Mouse (Mus musculus) MEL (cell line): ENCODE measurements around the gene Rhof. TPM values are rescaled to one million over a fixed set of nuclear protein-coding genes. Genes with fewer than 3 reads are reported as not detected.

Experiments used
- DNase-seq: peaks from one replicate; pipeline ENCODE4 v3.0.0; 2011; ENCODE audit warnings: low read depth, low spot score
- H3K27ac ChIP-seq: 2 replicates; pipeline ENCODE4 v1.5.1; 2012; ENCODE audit warnings: low read depth, mild to moderate bottlenecking, control low read depth, low read length, moderate library complexity; ENCODE audit not compliant: control insufficient read depth
- H3K27me3 ChIP-seq, 2 experiments: fragments of 150-350 bp in 1 of 2; sonication (generic) in 1 of 2; 2 replicates each; pipeline ENCODE4 v1.6.1; 2012; ENCODE audit warnings: low read length in 2 of 2, mild to moderate bottlenecking in 2 of 2, improper control_type of control experiment in 1 of 2, moderate library complexity in 1 of 2; ENCODE audit not compliant: insufficient read depth in 2 of 2, control insufficient read depth in 1 of 2
- H3K36me3 ChIP-seq, 2 experiments: 2 replicates each; pipeline ENCODE4 v1.6.1; 2012 to 2014; ENCODE audit warnings: low read length in 2 of 2, improper control_type of control experiment in 1 of 2, inconsistent platforms in 1 of 2, mild to moderate bottlenecking in 1 of 2; ENCODE audit not compliant: insufficient read depth in 2 of 2, control insufficient read depth in 1 of 2
- H3K4me1 ChIP-seq, 2 experiments: fragments of 150-350 bp in 1 of 2; sonication (generic) in 1 of 2; 2 replicates each; pipeline ENCODE4 v1.6.1; 2012; ENCODE audit warnings: low read length in 2 of 2, improper control_type of control experiment in 1 of 2, mild to moderate bottlenecking in 1 of 2; ENCODE audit not compliant: insufficient read depth in 2 of 2, control insufficient read depth in 1 of 2
- H3K4me3 ChIP-seq, 2 experiments: fragments of 150-350 bp in 1 of 2; sonication (generic) in 1 of 2; 2 replicates each; pipeline ENCODE4 v1.5.1; 2012; ENCODE audit warnings: low read depth in 2 of 2, low read length in 2 of 2, mild to moderate bottlenecking in 2 of 2, moderate library complexity in 2 of 2, control low read depth in 1 of 2, improper control_type of control experiment in 1 of 2; ENCODE audit not compliant: control insufficient read depth in 1 of 2, insufficient read depth in 1 of 2
- H3K79me2 ChIP-seq: 2 replicates; pipeline ENCODE4 v1.6.1; 2012; ENCODE audit warnings: mild to moderate bottlenecking, low read length, moderate library complexity; ENCODE audit not compliant: control insufficient read depth, poor library complexity, insufficient read depth
- H3K9ac ChIP-seq: 2 replicates; pipeline ENCODE4 v1.6.1; 2012; ENCODE audit warnings: low read depth, mild to moderate bottlenecking, control low read depth, low read length, moderate library complexity; ENCODE audit not compliant: control insufficient read depth, poor library complexity, severe bottlenecking
- H3K9me3 ChIP-seq: fragments of 150-350 bp; sonication (generic); replicated peaks from 2 replicates; pipeline ENCODE4 v1.6.1; 2012; ENCODE audit warnings: mild to moderate bottlenecking, low read length, improper control_type of control experiment, moderate library complexity; ENCODE audit not compliant: insufficient read depth
- CHD1 ChIP-seq: IDR thresholded peaks from 2 replicates; pipeline ENCODE4 v1.6.1; 2012; ENCODE audit warnings: low read depth, mild to moderate bottlenecking, inconsistent platforms, low read length, improper control_type of control experiment
- CTCF ChIP-seq, 3 experiments: IDR thresholded peaks in 2 of 3; conservative IDR thresholded peaks in 1 of 3; 2 replicates each; pipeline ENCODE4 v1.5.1; 2011 to 2012; ENCODE audit warnings: low read length in 3 of 3, low read depth in 2 of 3, mild to moderate bottlenecking in 2 of 3, improper control_type of control experiment in 1 of 3, inconsistent platforms in 1 of 3, mixed read lengths in 1 of 3, moderate library complexity in 1 of 3; ENCODE audit not compliant: control insufficient read depth in 1 of 3, insufficient read depth in 1 of 3, poor library complexity in 1 of 3, severe bottlenecking in 1 of 3
- ELF1 ChIP-seq: IDR thresholded peaks from 2 replicates; pipeline ENCODE4 v1.6.1; 2014; ENCODE audit warnings: low read depth, mild to moderate bottlenecking, inconsistent platforms, low read length, improper control_type of control experiment, moderate library complexity
- ETS1 ChIP-seq: IDR thresholded peaks from 2 replicates; pipeline ENCODE4 v1.6.1; 2012; ENCODE audit warnings: low read depth, mild to moderate bottlenecking, inconsistent platforms, low read length, improper control_type of control experiment, moderate library complexity
- GABPA ChIP-seq: IDR thresholded peaks from 2 replicates; pipeline ENCODE4 v1.6.1; 2012; ENCODE audit warnings: low read depth, mild to moderate bottlenecking, inconsistent platforms, low read length, improper control_type of control experiment, moderate library complexity
- GATA1 ChIP-seq: IDR thresholded peaks from 2 replicates; pipeline ENCODE4 v1.6.1; 2011; ENCODE audit warnings: low read depth, low read length, improper control_type of control experiment
- HCFC1 ChIP-seq: IDR thresholded peaks from 2 replicates; pipeline ENCODE4 v1.6.1; 2012; ENCODE audit warnings: low read depth, mild to moderate bottlenecking, inconsistent platforms, low read length, improper control_type of control experiment, moderate library complexity
- MAX ChIP-seq: IDR thresholded peaks from 2 replicates; pipeline ENCODE4 v1.6.1; 2011; ENCODE audit warnings: low read length, improper control_type of control experiment
- MAZ ChIP-seq: IDR thresholded peaks from 2 replicates; pipeline ENCODE4 v1.6.1; 2012; ENCODE audit warnings: low read depth, mild to moderate bottlenecking, inconsistent platforms, low read length, improper control_type of control experiment
- MEF2A ChIP-seq: IDR thresholded peaks from 2 replicates; pipeline ENCODE4 v1.6.1; 2014; ENCODE audit warnings: low read depth, mild to moderate bottlenecking, inconsistent platforms, low read length, improper control_type of control experiment; ENCODE audit not compliant: poor library complexity, insufficient replicate concordance, severe bottlenecking; ENCODE audit errors: extremely low read depth
- MXI1 ChIP-seq: IDR thresholded peaks from 2 replicates; pipeline ENCODE4 v1.6.1; 2011; ENCODE audit warnings: mild to moderate bottlenecking, low read depth, low read length, improper control_type of control experiment
- MYB ChIP-seq: IDR thresholded peaks from 2 replicates; pipeline ENCODE4 v1.6.1; 2011; ENCODE audit warnings: mild to moderate bottlenecking, low read depth, low read length, improper control_type of control experiment
- NRF1 ChIP-seq: IDR thresholded peaks from 2 replicates; pipeline ENCODE4 v1.6.1; 2014; ENCODE audit warnings: low read depth, mild to moderate bottlenecking, inconsistent platforms, low read length, improper control_type of control experiment, moderate library complexity; ENCODE audit not compliant: poor library complexity, insufficient read depth, severe bottlenecking
- POLR2A ChIP-seq, 2 experiments: IDR thresholded peaks; 2 replicates each; pipeline ENCODE4 v1.6.1; 2011 to 2012; ENCODE audit warnings: low read length in 2 of 2, mild to moderate bottlenecking in 2 of 2, control low read depth in 1 of 2, improper control_type of control experiment in 1 of 2, low read depth in 1 of 2, moderate library complexity in 1 of 2; ENCODE audit not compliant: control insufficient read depth in 1 of 2, insufficient read depth in 1 of 2, poor library complexity in 1 of 2
- POLR2AphosphoS5 ChIP-seq: IDR thresholded peaks from 2 replicates; pipeline ENCODE4 v1.6.1; 2012; ENCODE audit warnings: low read depth, borderline replicate concordance, mild to moderate bottlenecking, inconsistent platforms, low read length, moderate library complexity, mixed read lengths
- RAD21 ChIP-seq: IDR thresholded peaks from 2 replicates; pipeline ENCODE4 v1.6.1; 2011; ENCODE audit warnings: mild to moderate bottlenecking, low read depth, low read length, improper control_type of control experiment
- RCOR1 ChIP-seq: IDR thresholded peaks from 2 replicates; pipeline ENCODE4 v1.6.1; 2012; ENCODE audit warnings: low read depth, mild to moderate bottlenecking, inconsistent platforms, low read length, improper control_type of control experiment
- SIN3A ChIP-seq: IDR thresholded peaks from 2 replicates; pipeline ENCODE4 v1.6.1; 2012; ENCODE audit warnings: low read length, improper control_type of control experiment, inconsistent platforms
- SMC3 ChIP-seq: IDR thresholded peaks from 2 replicates; pipeline ENCODE4 v1.6.1; 2011; ENCODE audit warnings: low read depth, low read length, improper control_type of control experiment
- TAL1 ChIP-seq: IDR thresholded peaks from 2 replicates; pipeline ENCODE4 v1.6.1; 2012; ENCODE audit warnings: mild to moderate bottlenecking, inconsistent platforms, low read length, moderate library complexity, mixed read lengths
- TBP ChIP-seq: IDR thresholded peaks from 2 replicates; pipeline ENCODE4 v1.8.0; 2011; ENCODE audit warnings: low read depth, low read length, improper control_type of control experiment
- TCF12 ChIP-seq: IDR thresholded peaks from 2 replicates; pipeline ENCODE4 v1.6.1; 2014; ENCODE audit warnings: low read depth, mild to moderate bottlenecking, inconsistent platforms, low read length, improper control_type of control experiment, moderate library complexity
- UBTF ChIP-seq: IDR thresholded peaks from 2 replicates; pipeline ENCODE4 v1.6.1; 2012; ENCODE audit warnings: low read depth, mild to moderate bottlenecking, inconsistent platforms, low read length, improper control_type of control experiment, moderate library complexity, borderline replicate concordance; ENCODE audit not compliant: insufficient read depth
- USF1 ChIP-seq: IDR thresholded peaks from 2 replicates; pipeline ENCODE4 v1.6.1; 2014; ENCODE audit warnings: low read depth, mild to moderate bottlenecking, inconsistent platforms, low read length, improper control_type of control experiment, moderate library complexity
- USF2 ChIP-seq, 2 experiments: IDR thresholded peaks; 2 replicates each; pipeline ENCODE4 v1.6.1; 2011 to 2012; ENCODE audit warnings: improper control_type of control experiment in 2 of 2, low read length in 2 of 2, borderline replicate concordance in 1 of 2, inconsistent platforms in 1 of 2, low read depth in 1 of 2, mild to moderate bottlenecking in 1 of 2; ENCODE audit not compliant: insufficient read depth in 1 of 2
- ZC3H11A ChIP-seq: IDR thresholded peaks from 2 replicates; pipeline ENCODE4 v1.6.1; 2012; ENCODE audit warnings: low read depth, mild to moderate bottlenecking, inconsistent platforms, low read length, improper control_type of control experiment
- ZKSCAN1 ChIP-seq: IDR thresholded peaks from 2 replicates; pipeline ENCODE4 v1.6.1; 2012; ENCODE audit warnings: low read depth, mild to moderate bottlenecking, inconsistent platforms, low read length, improper control_type of control experiment, moderate library complexity
- ZNF384 ChIP-seq: IDR thresholded peaks from 2 replicates; pipeline ENCODE4 v1.6.1; 2012; ENCODE audit warnings: low read depth, mild to moderate bottlenecking, inconsistent platforms, low read length, improper control_type of control experiment
- polyA plus RNA-seq, 2 experiments: library from polyadenylated mRNA; stranded (reverse) in 1 of 2; unstranded in 1 of 2; fragments of >175 nt in 1 of 2; fragments of >200 nt in 1 of 2; gene quantifications; 2 replicates each; pipeline versions ENCODE4 v1.2.1 to v1.2.4; 2012; ENCODE audit warnings: low replicate concordance in 2 of 2, low read depth in 1 of 2; ENCODE audit not compliant: insufficient read length in 2 of 2, insufficient read depth in 1 of 2, missing spikeins in 1 of 2
- total RNA-seq: library from RNA; depleted of rRNA; stranded (reverse); fragments of 300-350 nt; gene quantifications from 2 replicates; pipeline ENCODE4 v1.2.3, GENCODE M21; 2012

Gene Rhof
- total and polyA plus RNA-seq, 3 experiments, result 2.5 to 10.4 TPM; not detected in 1

DNA sequence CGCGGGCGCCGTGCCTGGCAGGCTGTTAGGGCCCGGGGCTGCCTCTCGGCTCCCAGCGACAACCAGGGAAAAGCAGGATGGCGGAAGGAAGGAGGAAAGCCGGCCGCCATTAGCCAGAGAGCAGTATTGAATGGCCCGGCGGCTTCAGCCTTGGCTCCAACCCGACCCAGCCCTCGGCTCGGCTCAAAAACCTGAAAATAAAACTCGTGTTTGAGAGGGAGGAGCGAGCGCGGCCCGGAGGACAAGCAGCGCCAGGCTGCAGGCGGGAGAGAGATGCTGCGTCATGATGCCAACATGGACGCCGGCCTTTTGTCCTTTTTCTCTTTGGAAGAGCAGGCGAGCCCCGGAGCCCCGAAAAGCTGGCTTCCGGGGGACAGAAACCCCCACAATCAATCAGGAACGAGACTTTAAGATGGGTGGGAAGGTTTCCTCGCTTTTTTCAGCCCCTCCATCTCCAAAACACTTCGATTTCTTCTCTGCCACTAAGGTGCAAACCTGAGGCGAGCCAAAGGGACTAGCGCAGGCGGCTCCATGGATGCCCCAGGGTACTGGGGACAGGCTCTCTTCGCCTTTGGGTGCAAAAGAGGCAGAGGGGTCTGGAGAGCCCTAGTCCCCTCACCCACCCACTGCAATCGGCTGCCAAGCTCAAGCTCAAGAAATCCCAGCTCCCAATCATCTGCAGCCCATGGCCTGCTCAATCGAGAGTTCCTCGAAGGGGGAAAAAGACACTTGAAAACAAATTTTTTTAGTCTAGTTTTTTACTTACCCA is 6.6 kb upstream of the Rhof start (continued):
- TF ChIP-seq TAL1 (no peak), USF2 (IDR thresholded peaks at IDR 0.05; ENCODE audit: borderline replicate concordance in 1 of 2, insufficient read depth in 1 of 2, low read depth in 1 of 2, low read length in 2 of 2) (no peak), USF1 (no peak), MAZ (peak; percentile 52; the same call in 1 of the 2 replicates), ZC3H11A (no peak), SIN3A (peak; percentile 30; the same call in 1 of the 2 replicates), POLR2A (IDR thresholded peaks at IDR 0.05; ENCODE audit: control insufficient read depth in 1 of 2, insufficient read depth in 1 of 2, low read depth in 1 of 2, low read length in 2 of 2, poor library complexity in 1 of 2) (peak in 1 of 2 experiments; percentile 53; a peak in 3 of 4 replicates), ETS1 (0 out of 2 replicates have a peak, but pooled peaks have one; percentile 18), POLR2AphosphoS5 (no peak), RAD21 (no peak), CTCF (IDR thresholded peaks at IDR 0.05 in 2 of 3, conservative IDR thresholded peaks at IDR 0.05 in 1 of 3; ENCODE audit: control insufficient read depth in 1 of 3, insufficient read depth in 1 of 3, low read depth in 2 of 3, low read length in 3 of 3, poor library complexity in 1 of 3, severe bottlenecking in 1 of 3) (no peak), GATA1 (no peak), HCFC1 (peak; percentile 54; the same call in 1 of the 2 replicates), ZKSCAN1 (no peak), ZNF384 (no peak), MEF2A (no peak)

DNA sequence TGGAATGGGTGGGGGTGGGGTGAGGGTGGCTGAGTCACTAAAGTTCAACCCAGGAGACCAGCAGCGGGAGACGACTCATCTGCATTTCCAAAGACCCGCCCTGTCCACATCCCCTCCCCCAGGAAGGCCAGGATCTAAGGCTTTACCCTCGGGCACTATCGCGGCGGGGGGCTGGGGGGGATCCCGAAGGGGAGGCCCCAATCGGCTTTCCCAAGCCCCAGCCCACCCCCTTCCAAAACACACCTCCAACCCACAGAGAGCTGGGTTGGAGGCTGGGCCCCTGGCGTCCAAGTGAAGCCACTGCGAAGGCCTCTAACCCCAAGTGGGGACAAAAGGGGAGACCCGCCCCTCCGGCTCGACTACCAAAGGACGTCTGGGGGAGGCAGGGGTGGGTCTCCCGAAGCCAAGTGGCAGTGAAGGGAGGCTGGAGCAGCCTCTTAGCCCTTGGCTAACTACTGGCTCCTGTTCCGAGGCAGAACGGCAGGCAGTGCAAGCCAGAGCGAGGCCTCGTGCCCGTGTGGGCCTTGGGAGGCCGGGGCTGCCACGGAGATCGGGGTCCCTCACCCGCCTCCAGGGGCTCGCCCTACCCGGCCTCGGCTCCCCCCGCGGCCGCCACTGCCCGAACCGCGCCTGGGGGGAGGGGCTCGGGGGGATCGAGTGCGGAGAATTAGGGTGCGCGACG is 5.9 kb upstream of the Rhof start:
- peak overlapping the region; percentile 78 to 81 for H3K4me3 ChIP-seq
- peak overlapping the region; percentile 98 for H3K9ac ChIP-seq
- H3K79me2 ChIP-seq, result peaks cover 59% of the 10 kb centered on the region
- H3K36me3 ChIP-seq, result peaks cover 0 to 26% of the 10 kb centered on the region in 2 experiments; a peak in 2 of 4 replicates
- peaks cover 3 to 27% of the 10 kb centered on the region in 2 experiments; a peak in 3 of 4 replicates for H3K4me1 ChIP-seq
- peak overlapping the region; percentile 100 for H3K27ac ChIP-seq
- no peaks in the 10 kb centered on the region for H3K9me3 ChIP-seq
- peak; percentile 93 for DNase-seq
- no peaks in the 10 kb centered on the region for H3K27me3 ChIP-seq
- no peak for TF ChIP-seq CTCF (IDR thresholded peaks at IDR 0.05 in 2 of 3, conservative IDR thresholded peaks at IDR 0.05 in 1 of 3; ENCODE audit: control insufficient read depth in 1 of 3, insufficient read depth in 1 of 3, low read depth in 2 of 3, low read length in 3 of 3, poor library complexity in 1 of 3, severe bottlenecking in 1 of 3)
- TF ChIP-seq ETS1, result peak; percentile 83
- peak; percentile 25; the same call in 1 of the 2 replicates for TF ChIP-seq RCOR1
- TF ChIP-seq UBTF, result no peak
- TF ChIP-seq POLR2A (IDR thresholded peaks at IDR 0.05; ENCODE audit: control insufficient read depth in 1 of 2, insufficient read depth in 1 of 2, low read depth in 1 of 2, low read length in 2 of 2, poor library complexity in 1 of 2), result no peak; a peak in 1 of 4 replicates
- TF ChIP-seq ZKSCAN1, result no peak
- TF ChIP-seq MXI1, result no peak; the same call in 1 of the 2 replicates
- TF ChIP-seq MAX, result peak; percentile 41; the same call in 1 of the 2 replicates
- no peak for TF ChIP-seq TAL1
- 0 out of 2 replicates have a peak, but pooled peaks have one; percentile 38 for TF ChIP-seq GABPA
- TF ChIP-seq SIN3A, result no peak; the same call in none of the 2 replicates
- 0 out of 2 replicates have a peak, but pooled peaks have one; percentile 21 for TF ChIP-seq TCF12
- TF ChIP-seq USF1, result no peak
- peak; percentile 81 for TF ChIP-seq MAZ
- peak; percentile 50; the same call in 1 of the 2 replicates for TF ChIP-seq TBP
- 0 out of 2 replicates have a peak, but pooled peaks have one; percentile 12 for TF ChIP-seq MYB
- no peak for TF ChIP-seq SMC3
- TF ChIP-seq POLR2AphosphoS5, result no peak
- 0 out of 2 replicates have a peak, but pooled peaks have one; percentile 41 for TF ChIP-seq ELF1
- TF ChIP-seq NRF1, result no peak
- no peak; the same call in 1 of the 2 replicates for TF ChIP-seq CHD1
